Mouse (Mus musculus) embryo, embryonic 11.5 days (tissue): ENCODE results near the gene Gipc3.

ENCODE experiments used
- DNase-seq: peaks from one replicate; pipeline ENCODE4 v3.0.0-alpha.2; 2012; ENCODE audit warnings: low read depth, low spot score

The Gipc3 gene

GRCm38 (mm10) chr10:81367207-81367495 is 24.1 kb upstream of the Gipc3 start:
- DNase-seq: no peak

- no peak for DNase-seq
These were observed 23.6 kb upstream of the Gipc3 start for GRCm38 (mm10) chr10:81366477-81367206.

GRCm38 (mm10) chr10:81365672-81366476 is 22.8 kb upstream of the Gipc3 start, which contains the start of gene 4930404N11Rik:
4930404N11Rik (minus strand) TSS chr10:81365816.
- DNase-seq: no peak

GRCm38 (mm10) chr10:81365073-81365472 is 22.0 kb upstream of the Gipc3 start:
- DNase-seq: no peak

GRCm38 (mm10) chr10:81364666-81365065 is 21.6 kb upstream of the Gipc3 start:
- DNase-seq: no peak

- no peak for DNase-seq
These were observed 20.6 kb upstream of the Gipc3 start for GRCm38 (mm10) chr10:81363436-81364346.

- no peak for DNase-seq
These were observed 19.4 kb upstream of the Gipc3 start for GRCm38 (mm10) chr10:81362336-81362949.

GRCm38 (mm10) chr10:81360721-81361120 is 17.7 kb upstream of the Gipc3 start:
- no peak for DNase-seq

- DNase-seq: no peak
These were observed 15.8 kb upstream of the Gipc3 start for GRCm38 (mm10) chr10:81358841-81359240.

GRCm38 (mm10) chr10:81358209-81358608 is 15.1 kb upstream of the Gipc3 start:
- DNase-seq: no peak

GRCm38 (mm10) chr10:81356991-81357844 is 14.2 kb upstream of the Gipc3 start, which contains the start of gene Mfsd12:
Mfsd12 (plus strand) TSS chr10:81357491.
- peak; percentile 80 for DNase-seq

GRCm38 (mm10) chr10:81356352-81356990 is 13.4 kb upstream of the Gipc3 start:
- no peak for DNase-seq

GRCm38 (mm10) chr10:81355533-81355932 is 12.5 kb upstream of the Gipc3 start:
- DNase-seq: no peak

- no peak for DNase-seq
These were observed 11.8 kb upstream of the Gipc3 start for GRCm38 (mm10) chr10:81354738-81355477.

- no peak for DNase-seq
These were observed 8.7 kb upstream of the Gipc3 start for GRCm38 (mm10) chr10:81351678-81352291.

- peak; percentile 97 for DNase-seq
These were observed 7.4 kb upstream of the Gipc3 start, which contains the start of gene Hmg20b for GRCm38 (mm10) chr10:81350351-81351063. Hmg20b (minus strand) TSS chr10:81350480.

GRCm38 (mm10) chr10:81349961-81350350 is 6.9 kb upstream of the Gipc3 start:
- DNase-seq: no peak

- DNase-seq: no peak
These were observed 6.1 kb upstream of the Gipc3 start for GRCm38 (mm10) chr10:81349146-81349545.
